Mouse (Mus musculus): Measurements from ENCODE around the gene Ugdh.

- no peak for TF ChIP-seq CTCF (IDR thresholded peaks at IDR 0.05; ENCODE audit: insufficient read depth, low read depth, low read length)
- TF ChIP-seq POLR2A (IDR thresholded peaks at IDR 0.05; ENCODE audit: insufficient read depth, low read depth, low read length): no peak
These were observed 31.2 kb upstream of the Ugdh start for GRCm38 (mm10) chr5:65466911-65467310.
